Mouse (Mus musculus): ENCODE measurements around the gene Nr2f6. TPM values are rescaled to one million over a fixed set of nuclear protein-coding genes. Genes with fewer than 3 reads are reported as not detected.

The Nr2f6 gene
- total RNA-seq, 2 experiments from 2014 or later, result 64.9 to 66.4 TPM

DNA sequence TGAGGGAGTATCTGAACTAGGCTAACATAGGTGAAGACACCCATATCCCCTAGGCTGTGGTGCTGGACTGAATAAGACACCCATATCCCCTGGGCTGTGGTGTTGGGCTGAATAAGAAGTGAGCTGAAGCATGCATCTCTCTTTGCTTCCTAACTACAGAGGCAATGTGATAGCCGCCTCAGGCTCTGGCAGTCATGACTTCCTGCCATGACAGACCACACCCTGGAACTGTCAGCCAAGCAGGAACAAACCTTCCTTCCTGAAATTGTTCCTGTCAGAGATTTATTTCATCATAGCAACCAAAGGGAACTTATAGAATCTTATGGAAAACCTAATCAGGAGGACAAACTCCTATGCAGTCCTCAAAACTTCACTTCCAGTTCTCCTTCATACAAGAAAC lies 6.5 kb upstream of the Nr2f6 start:
- DNase-seq, result no peak

GRCm38 (mm10) chr8:71385212-71385835 lies 3.6 kb upstream of the Nr2f6 start:
- DNase-seq, result no peak

DNA sequence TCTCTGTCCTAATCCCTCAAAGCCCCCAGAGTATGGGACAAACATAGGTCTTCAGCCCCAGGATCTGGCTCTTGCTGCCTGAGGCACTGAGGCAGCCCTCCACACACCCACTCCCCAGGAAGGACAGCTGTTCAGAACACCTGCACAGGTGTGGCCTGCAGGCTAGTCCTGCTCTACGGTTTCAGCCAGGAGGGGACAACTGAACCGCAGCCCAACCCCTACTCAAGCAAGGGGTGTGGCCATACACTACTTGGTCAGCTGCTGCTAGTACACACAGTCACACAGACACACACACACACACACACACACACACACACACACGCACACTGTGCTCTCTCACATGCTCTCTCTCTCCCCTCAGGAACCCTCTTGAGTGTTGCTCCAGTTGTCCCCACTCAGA lies 2.1 kb upstream of the Nr2f6 start:
- no peak for DNase-seq

GRCm38 (mm10) chr8:71383396-71383795 lies 1.6 kb upstream of the Nr2f6 start:
- no peak for DNase-seq

GRCm38 (mm10) chr8:71381971-71382961 lies 506 bp upstream of the Nr2f6 start:
- DNase-seq, result peak; percentile 92

GRCm38 (mm10) chr8:71380178-71381171 lies 1.3 kb downstream of the Nr2f6 start:
- DNase-seq, result no peak

GRCm38 (mm10) chr8:71379512-71380075 lies 2.2 kb downstream of the Nr2f6 start:
- DNase-seq, result no peak

DNA sequence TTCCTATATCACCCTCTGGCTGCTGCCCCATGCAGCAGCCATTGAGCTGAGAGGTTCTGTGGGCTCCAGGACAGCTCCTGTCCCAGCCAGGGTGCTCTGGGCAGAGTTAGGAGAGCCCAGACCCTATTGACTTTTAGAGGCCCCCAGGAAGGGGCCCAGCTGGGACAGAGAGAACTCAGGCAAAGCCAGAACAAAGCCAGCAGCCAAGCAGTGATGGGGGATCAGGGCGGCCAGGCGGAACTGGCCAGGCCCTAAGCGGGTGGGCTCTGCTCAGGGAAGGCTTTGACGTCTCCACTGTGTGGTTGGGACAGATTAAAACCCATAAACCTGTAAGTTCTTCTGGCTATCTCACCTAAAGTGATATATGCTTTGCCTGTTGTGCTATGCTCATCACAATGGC lies 2.8 kb downstream of the Nr2f6 start:
- no peak for DNase-seq

DNA sequence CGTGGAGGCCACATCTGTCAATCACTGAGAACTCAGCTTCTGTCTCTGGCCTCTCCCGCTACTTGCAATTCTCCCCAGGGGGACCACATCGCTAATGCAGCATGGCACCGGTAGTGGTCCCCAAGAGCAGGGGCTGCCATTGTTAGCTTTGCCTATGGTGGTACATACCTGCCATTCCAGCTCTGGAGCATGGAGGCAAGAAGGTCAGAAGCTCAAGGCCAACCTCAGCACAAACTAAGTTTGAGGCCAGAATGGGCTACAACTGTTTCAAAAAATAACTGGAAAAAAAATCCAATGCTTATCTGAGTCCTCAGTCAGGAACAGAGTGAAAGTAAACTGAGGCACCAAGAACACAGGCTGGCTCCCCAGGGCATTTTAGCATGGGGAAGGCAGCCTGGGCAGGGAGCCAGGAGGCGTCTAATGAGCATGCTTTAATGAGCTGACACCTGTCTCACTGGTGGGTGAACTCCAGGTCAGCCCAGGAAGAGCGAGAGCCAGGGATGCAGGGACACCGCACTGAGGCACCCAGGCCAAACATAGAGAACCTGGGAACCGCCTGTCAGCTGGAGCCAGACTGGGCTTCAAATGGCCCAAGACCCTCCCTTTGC lies 5.2 kb downstream of the Nr2f6 start:
- DNase-seq, result no peak

DNA sequence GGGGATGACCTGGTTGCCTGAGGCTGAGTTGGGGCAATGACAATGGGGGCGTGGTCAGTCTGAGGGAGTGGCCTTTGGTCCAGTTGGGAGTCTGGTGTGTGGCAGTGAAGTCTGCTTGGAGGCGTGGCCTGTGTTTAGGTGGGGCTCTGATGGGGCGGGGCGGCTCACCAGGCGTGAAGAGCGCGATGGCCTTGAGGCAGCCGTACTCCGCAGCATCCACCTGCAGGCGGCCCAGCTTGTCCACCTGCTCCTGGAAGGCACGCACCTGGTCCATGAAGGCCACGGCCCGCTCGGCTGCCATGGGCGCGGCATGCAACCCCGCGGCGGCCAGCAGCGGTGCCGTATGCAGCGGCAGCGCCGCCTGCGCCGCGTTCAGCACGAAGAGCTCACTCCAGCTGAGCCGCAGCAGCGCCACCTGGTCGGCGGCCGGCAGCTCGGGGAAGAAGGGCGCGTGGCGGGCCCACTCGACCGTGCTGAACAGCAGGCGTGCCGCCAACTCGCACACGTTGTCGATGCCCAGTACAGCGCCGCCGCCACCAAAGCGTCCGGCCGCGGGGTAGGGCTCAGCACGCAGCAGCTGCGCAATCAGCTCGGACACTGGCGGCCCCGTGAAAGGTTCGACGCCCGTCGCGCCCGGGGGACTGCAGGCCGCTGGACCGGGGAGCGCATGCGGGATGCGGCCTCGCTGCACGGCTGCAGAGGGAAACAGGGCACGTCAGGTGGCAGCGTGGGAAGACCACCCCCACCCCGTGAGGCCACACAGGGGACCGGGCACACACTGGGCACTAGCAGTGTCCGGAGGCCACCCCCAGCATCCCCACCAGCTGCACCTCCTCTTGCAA lies 6.0 kb downstream of the Nr2f6 start:
- peak; percentile 66 for DNase-seq

- DNase-seq, result no peak
Measured at GRCm38 (mm10) chr8:71374616-71375206, 7.0 kb downstream of the Nr2f6 start.

DNA sequence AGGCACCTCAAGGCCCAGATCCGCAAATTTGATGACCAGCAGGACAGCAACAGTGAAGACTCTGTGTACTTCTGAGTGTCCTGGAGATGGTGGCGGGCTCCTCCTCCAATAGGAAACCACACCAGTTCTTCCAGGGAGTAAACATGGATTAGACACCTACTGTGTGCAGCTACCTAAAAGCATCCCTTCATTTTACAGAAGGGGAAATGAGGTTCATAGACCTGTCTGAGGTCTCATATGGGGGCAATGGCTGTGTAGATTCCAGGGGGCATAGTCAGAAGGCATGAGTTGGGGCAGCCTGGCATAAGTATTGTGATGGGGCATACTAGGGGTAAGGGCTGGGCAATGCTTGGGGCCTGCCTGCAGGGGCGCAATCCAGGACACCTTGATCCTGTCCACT lies 8.8 kb downstream of the Nr2f6 start:
- DNase-seq, result no peak

GRCm38 (mm10) chr8:71372427-71372826 lies 9.3 kb downstream of the Nr2f6 start:
- DNase-seq, result no peak

GRCm38 (mm10) chr8:71371236-71371848 lies 10.4 kb downstream of the Nr2f6 start, which contains the start of gene Ocel1:
Ocel1 (plus strand) TSS chr8:71371298.
- peak; percentile 97 for DNase-seq

GRCm38 (mm10) chr8:71370711-71371235 lies 11.0 kb downstream of the Nr2f6 start:
- no peak for DNase-seq

- no peak for DNase-seq
Measured at GRCm38 (mm10) chr8:71369040-71369718, 12.6 kb downstream of the Nr2f6 start.

DNA sequence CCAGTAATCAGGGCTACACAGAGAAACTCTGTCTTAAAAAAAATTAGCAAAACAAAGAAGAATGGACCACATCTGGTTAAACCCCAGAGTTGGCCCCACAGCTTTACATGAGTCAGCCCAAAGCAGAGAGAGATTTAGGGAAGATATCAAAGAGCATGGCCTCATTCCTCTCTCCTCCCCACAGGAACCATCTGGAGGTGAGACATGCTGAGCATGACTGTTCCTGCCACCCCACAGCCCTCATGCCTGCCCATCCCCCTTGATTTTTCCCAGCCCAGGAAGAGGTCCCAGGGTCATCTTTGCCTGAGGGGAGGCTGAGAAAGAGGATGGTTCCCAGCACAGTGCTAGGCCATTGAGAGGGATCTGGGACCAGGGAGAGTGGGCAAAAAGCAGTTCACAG lies 13.4 kb downstream of the Nr2f6 start:
- DNase-seq, result no peak

DNA sequence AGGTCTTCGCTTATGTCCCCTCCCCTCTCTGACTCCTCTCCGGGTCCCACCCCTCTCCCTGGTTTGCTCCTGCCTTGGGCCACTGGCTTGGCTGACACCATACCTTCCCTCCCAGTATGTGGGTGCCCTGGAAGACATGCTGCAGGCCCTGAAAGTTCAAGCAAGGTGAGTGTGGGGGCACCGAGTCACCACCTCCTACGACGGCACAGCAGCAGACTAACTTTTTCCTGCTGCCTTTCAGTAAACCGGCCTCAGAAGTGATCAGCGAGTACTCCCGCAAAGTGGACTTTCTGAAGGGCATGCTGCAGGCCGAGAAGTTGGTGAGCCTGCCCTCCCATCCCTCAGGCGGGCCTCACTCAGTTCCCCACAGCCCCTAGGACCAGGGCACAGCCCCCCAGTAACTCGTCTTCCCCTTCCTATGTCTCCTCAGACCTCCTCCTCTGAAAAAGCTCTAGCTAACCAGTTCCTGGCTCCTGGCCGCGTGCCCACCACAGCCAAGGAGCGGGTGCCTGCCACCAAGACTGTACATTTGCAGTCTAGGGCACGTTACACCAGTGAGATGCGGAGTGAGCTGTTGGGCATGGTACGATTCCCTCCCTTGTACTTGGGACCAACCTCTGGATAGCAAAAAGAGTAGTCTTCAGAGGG lies 14.1 kb downstream of the Nr2f6 start:
- DNase-seq, result no peak
